Mouse (Mus musculus): ENCODE measurements around the gene Ric8a.
A peak's percentile ranks its signal among the peaks of the same experiment; 100 is the strongest.

GRCm38 (mm10) chr7:140855860-140856784, 635 bp upstream of the Ric8a start, which contains the start of gene Gm45785:
- no peak for TF ChIP-seq CTCF (IDR thresholded peaks at IDR 0.05; ENCODE audit: extremely low read depth, insufficient read depth, insufficient read length, insufficient replicate concordance)
- peak; percentile 57 for TF ChIP-seq POLR2A (IDR thresholded peaks at IDR 0.05; ENCODE audit: low read depth, low read length)
